ENCODE assay signal across 8 mouse cellular contexts in the genomic region with DNA sequence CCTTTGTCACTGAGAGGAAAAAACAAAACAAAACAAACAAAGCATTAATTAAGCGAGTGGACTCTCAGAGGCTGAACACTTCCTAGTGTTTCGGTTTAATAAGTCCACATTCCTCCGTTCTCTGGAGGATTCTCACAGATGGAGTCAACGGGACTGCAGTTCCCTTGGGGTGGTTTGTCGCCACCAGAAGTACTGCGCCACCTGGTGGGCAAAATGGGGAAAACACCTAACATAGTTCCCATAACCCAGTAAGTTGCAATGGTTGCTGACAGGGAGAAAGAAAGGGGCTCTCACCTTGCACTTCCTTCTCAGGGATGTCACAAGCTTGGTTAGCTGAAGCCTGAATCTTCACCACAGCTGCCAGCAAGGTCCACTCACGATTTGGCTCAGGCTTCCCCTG. TPM values are rescaled to one million over a fixed set of nuclear protein-coding genes. Genes with fewer than 3 reads are reported as not detected.
DNase-seq lines count a peak whose midpoint lies in the region; ATAC-seq and TF ChIP-seq lines count a peak whose summit lies in the region.

No protein-coding gene starts in this region.

- WGBS in midbrain, embryonic 10.5 days = 23% methylated on average over 7 of the region's 7 CpGs
- 21% methylated on average over 7 of the region's 7 CpGs for WGBS in midbrain, embryonic 13.5 days
- WGBS in intestine, embryonic 16.5 days = 14% methylated on average over 7 of the region's 7 CpGs
- 5% methylated on average over 7 of the region's 7 CpGs for WGBS in olfactory bulb, adult 2 months
- 14% methylated on average over 7 of the region's 7 CpGs for WGBS in thymus, adult 2 months

- H3K27ac ChIP-seq in midbrain, embryonic 10.5 days (replicated peaks) = no peak overlapping the region
- no peak overlapping the region for H3K27ac ChIP-seq in midbrain, embryonic 13.5 days
- no peak overlapping the region for H3K27ac ChIP-seq in intestine, embryonic 16.5 days (ENCODE audit: low read length)
- no peak overlapping the region for H3K27ac ChIP-seq in olfactory bulb, adult 2 months (ENCODE audit: insufficient read depth, low read depth, low read length)
- no peak overlapping the region for H3K27ac ChIP-seq in thymus, adult 2 months (ENCODE audit: control insufficient read depth, insufficient read depth, low read length)

- no peak overlapping the region for H3K4me3 ChIP-seq in midbrain, embryonic 10.5 days
- no peak overlapping the region for H3K4me3 ChIP-seq in midbrain, embryonic 13.5 days (replicated peaks)
- no peak overlapping the region for H3K4me3 ChIP-seq in intestine, embryonic 16.5 days (ENCODE audit: low read length)
- no peak overlapping the region for H3K4me3 ChIP-seq in olfactory bulb, adult 2 months (ENCODE audit: insufficient read depth, low read depth, low read length)
- no peak overlapping the region for H3K4me3 ChIP-seq in thymus, adult 2 months (ENCODE audit: control insufficient read depth, insufficient read depth, low read length)

- peaks cover 11% of the 10 kb centered on the region for H3K4me1 ChIP-seq in midbrain, embryonic 10.5 days
- peaks cover 10% of the 10 kb centered on the region for H3K4me1 ChIP-seq in midbrain, embryonic 13.5 days (replicated peaks)
- H3K4me1 ChIP-seq in intestine, embryonic 16.5 days (ENCODE audit: control insufficient read depth, insufficient read depth, low read length) = peaks cover 4% of the 10 kb centered on the region; the same call in 1 of the 2 replicates
- H3K4me1 ChIP-seq in olfactory bulb, adult 2 months (ENCODE audit: control insufficient read depth, insufficient read depth, low read length) = peaks cover 5% of the 10 kb centered on the region; the same call in 1 of the 2 replicates
- no peaks in the 10 kb centered on the region for H3K4me1 ChIP-seq in thymus, adult 2 months (replicated peaks; ENCODE audit: control insufficient read depth, insufficient read depth, low read length)

- TF ChIP-seq CTCF in olfactory bulb, adult 2 months (IDR thresholded peaks at IDR 0.05; ENCODE audit: insufficient read depth, low read depth, low read length) = peak; percentile 42; the same call in 1 of the 2 replicates
- TF ChIP-seq CTCF in thymus, adult 2 months (IDR thresholded peaks at IDR 0.05; ENCODE audit: borderline replicate concordance, control insufficient read depth, extremely low read depth, insufficient read depth, low read length, poor library complexity) = peak; percentile 67; the same call in 1 of the 2 replicates

- H3K9ac ChIP-seq in midbrain, embryonic 13.5 days (replicated peaks) = no peak overlapping the region
- H3K9ac ChIP-seq in intestine, embryonic 16.5 days (ENCODE audit: low read depth, low read length) = no peak overlapping the region

- no peaks in the 10 kb centered on the region for H3K27me3 ChIP-seq in midbrain, embryonic 10.5 days (ENCODE audit: low read depth, poor library complexity, severe bottlenecking)
- H3K27me3 ChIP-seq in midbrain, embryonic 13.5 days = no peaks in the 10 kb centered on the region
- H3K27me3 ChIP-seq in intestine, embryonic 16.5 days (replicated peaks; ENCODE audit: control insufficient read depth, insufficient read depth, low read length) = no peaks in the 10 kb centered on the region
- no peaks in the 10 kb centered on the region for H3K27me3 ChIP-seq in thymus, adult 2 months (ENCODE audit: control insufficient read depth, insufficient read depth, low read length)

- no peak for TF ChIP-seq POLR2A in olfactory bulb, adult 2 months (IDR thresholded peaks at IDR 0.05; ENCODE audit: insufficient read depth, low read depth, low read length)
- no peak for TF ChIP-seq POLR2A in thymus, adult 2 months (IDR thresholded peaks at IDR 0.05; ENCODE audit: control insufficient read depth, extremely low read depth, insufficient read depth, low read length, poor library complexity)

- no peaks in the 10 kb centered on the region for H3K9me3 ChIP-seq in midbrain, embryonic 10.5 days (replicated peaks)
- no peaks in the 10 kb centered on the region for H3K9me3 ChIP-seq in midbrain, embryonic 13.5 days
- H3K9me3 ChIP-seq in intestine, embryonic 16.5 days (ENCODE audit: control insufficient read depth, low read length) = no peaks in the 10 kb centered on the region

- H3K36me3 ChIP-seq in midbrain, embryonic 10.5 days = peaks cover 68% of the 10 kb centered on the region
- H3K36me3 ChIP-seq in midbrain, embryonic 13.5 days = peaks cover 52% of the 10 kb centered on the region
- peaks cover 14% of the 10 kb centered on the region for H3K36me3 ChIP-seq in intestine, embryonic 16.5 days (ENCODE audit: control insufficient read depth, insufficient read depth, low read length)
- H3K36me3 ChIP-seq in thymus, adult 2 months (ENCODE audit: control insufficient read depth, insufficient read depth, low read length) = peaks cover 11% of the 10 kb centered on the region

- ATAC-seq in midbrain, embryonic 13.5 days = no peak
- ATAC-seq in frontal cortex, adult (ENCODE audit: low TSS enrichment) = peak; percentile 45
- peak; percentile 39; the same call in 1 of the 2 replicates for ATAC-seq in intestine, embryonic 16.5 days

- DNase-seq in midbrain, embryonic 10.5 days (ENCODE audit: low spot score) = peak; percentile 79
- peak; percentile 81 for DNase-seq in c-Kit-positive CD71-negative TER-119-negative erythroid progenitor cells, embryonic 14.5 days (ENCODE audit: low read depth)
- peak; percentile 86 for DNase-seq in liver
- peak; percentile 75 for DNase-seq in thymus, adult 2 months

- H3K4me2 ChIP-seq in midbrain, embryonic 13.5 days (replicated peaks) = no peak overlapping the region
- H3K4me2 ChIP-seq in intestine, embryonic 16.5 days (ENCODE audit: low read depth, low read length) = no peak overlapping the region

RNA-seq across cellular contexts. Expression of a gene that starts 2.2 kb away (rescaled TPM):
- polyA plus RNA-seq in midbrain, embryonic 10.5 days (2016; fragmentation: Nextera tagmentation; extraction: Ambion mirVana) = 13.1 and 15.9 TPM in 2 replicates
- polyA plus RNA-seq in midbrain, embryonic 13.5 days (2015; fragmentation: Nextera tagmentation; extraction: Ambion mirVana) = 8.6 and 9.5 TPM in 2 replicates
- 6.7 and 7.6 TPM in 2 replicates for polyA plus RNA-seq in intestine, embryonic 16.5 days (2015; fragmentation: Nextera tagmentation; extraction: Ambion mirVana)
- 148 TPM in 1 of 2 replicates, not detected in the other for polyA plus RNA-seq in olfactory bulb, adult 2 months (2012; ENCODE audit: insufficient read depth, insufficient read length, low replicate concordance, missing spikeins)
- polyA plus RNA-seq in thymus, adult 2 months (2012; rRNA removed) = 4.0 and 4.5 TPM in 2 replicates

RNA-seq across cellular contexts. Expression of a gene that starts 21.2 kb away (rescaled TPM):
- 245 and 265 TPM in 2 replicates for polyA plus RNA-seq in midbrain, embryonic 10.5 days (2016; fragmentation: Nextera tagmentation; extraction: Ambion mirVana)
- polyA plus RNA-seq in midbrain, embryonic 13.5 days (2015; fragmentation: Nextera tagmentation; extraction: Ambion mirVana) = 169 and 171 TPM in 2 replicates
- 157 and 169 TPM in 2 replicates for polyA plus RNA-seq in intestine, embryonic 16.5 days (2015; fragmentation: Nextera tagmentation; extraction: Ambion mirVana)
- polyA plus RNA-seq in olfactory bulb, adult 2 months (2012; ENCODE audit: insufficient read depth, insufficient read length, low replicate concordance, missing spikeins) = not detected in 2 replicates
- 54.5 and 63.7 TPM in 2 replicates for polyA plus RNA-seq in thymus, adult 2 months (2012; rRNA removed)

RNA-seq across cellular contexts. Expression of a gene that starts 21.3 kb away (rescaled TPM):
- polyA plus RNA-seq in midbrain, embryonic 10.5 days (2016; fragmentation: Nextera tagmentation; extraction: Ambion mirVana) = 29.9 and 32.3 TPM in 2 replicates
- polyA plus RNA-seq in midbrain, embryonic 13.5 days (2015; fragmentation: Nextera tagmentation; extraction: Ambion mirVana) = 52.8 and 55.9 TPM in 2 replicates
- 18.4 and 20.0 TPM in 2 replicates for polyA plus RNA-seq in intestine, embryonic 16.5 days (2015; fragmentation: Nextera tagmentation; extraction: Ambion mirVana)
- polyA plus RNA-seq in olfactory bulb, adult 2 months (2012; ENCODE audit: insufficient read depth, insufficient read length, low replicate concordance, missing spikeins) = not detected in 2 replicates
- 13.1 and 15.7 TPM in 2 replicates for polyA plus RNA-seq in thymus, adult 2 months (2012; rRNA removed)

RNA-seq across cellular contexts. Expression of a gene that starts 24.9 kb away (rescaled TPM):
- 0.26 and 0.76 TPM in 2 replicates for polyA plus RNA-seq in midbrain, embryonic 10.5 days (2016; fragmentation: Nextera tagmentation; extraction: Ambion mirVana)
- 0.45 and 1.2 TPM in 2 replicates for polyA plus RNA-seq in midbrain, embryonic 13.5 days (2015; fragmentation: Nextera tagmentation; extraction: Ambion mirVana)
- polyA plus RNA-seq in intestine, embryonic 16.5 days (2015; fragmentation: Nextera tagmentation; extraction: Ambion mirVana) = 0.31 and 0.54 TPM in 2 replicates
- polyA plus RNA-seq in olfactory bulb, adult 2 months (2012; ENCODE audit: insufficient read depth, insufficient read length, low replicate concordance, missing spikeins) = not detected in 2 replicates
- not detected in 2 replicates for polyA plus RNA-seq in thymus, adult 2 months (2012; rRNA removed)

RNA-seq across cellular contexts. Expression of a gene that starts 49.4 kb away (rescaled TPM):
- polyA plus RNA-seq in midbrain, embryonic 10.5 days (2016; fragmentation: Nextera tagmentation; extraction: Ambion mirVana) = 235 and 259 TPM in 2 replicates
- 453 and 504 TPM in 2 replicates for polyA plus RNA-seq in midbrain, embryonic 13.5 days (2015; fragmentation: Nextera tagmentation; extraction: Ambion mirVana)
- polyA plus RNA-seq in intestine, embryonic 16.5 days (2015; fragmentation: Nextera tagmentation; extraction: Ambion mirVana) = 208 and 212 TPM in 2 replicates
- polyA plus RNA-seq in olfactory bulb, adult 2 months (2012; ENCODE audit: insufficient read depth, insufficient read length, low replicate concordance, missing spikeins) = not detected in 2 replicates
- 34.1 and 45.3 TPM in 2 replicates for polyA plus RNA-seq in thymus, adult 2 months (2012; rRNA removed)
